Mouse (Mus musculus) thymus, postnatal 14 days (tissue): ENCODE results near the gene Hdac9.

Experiments
- DNase-seq: peaks from one replicate; pipeline ENCODE4 v3.0.0; 2021

The Hdac9 gene

DNA sequence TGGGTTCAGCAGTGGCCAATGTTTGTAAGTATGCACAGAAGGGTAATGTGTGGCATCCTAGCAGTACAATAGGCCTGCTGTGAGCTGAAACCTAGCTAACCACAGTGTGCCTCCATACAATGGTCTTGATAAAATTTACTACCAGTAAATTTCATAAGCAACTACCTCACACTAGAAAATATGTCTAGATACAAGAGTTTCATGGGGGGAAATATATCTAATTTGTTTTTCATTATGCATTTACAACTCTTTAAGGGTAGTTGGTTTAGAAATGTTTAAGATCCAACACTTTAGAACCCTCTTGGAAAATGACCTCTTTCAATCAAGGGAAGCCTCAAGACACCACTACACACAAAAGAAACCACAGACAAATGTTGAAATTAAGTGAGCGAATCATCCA, 589.8 kb downstream of the Hdac9 start:
- no peak for DNase-seq

DNA sequence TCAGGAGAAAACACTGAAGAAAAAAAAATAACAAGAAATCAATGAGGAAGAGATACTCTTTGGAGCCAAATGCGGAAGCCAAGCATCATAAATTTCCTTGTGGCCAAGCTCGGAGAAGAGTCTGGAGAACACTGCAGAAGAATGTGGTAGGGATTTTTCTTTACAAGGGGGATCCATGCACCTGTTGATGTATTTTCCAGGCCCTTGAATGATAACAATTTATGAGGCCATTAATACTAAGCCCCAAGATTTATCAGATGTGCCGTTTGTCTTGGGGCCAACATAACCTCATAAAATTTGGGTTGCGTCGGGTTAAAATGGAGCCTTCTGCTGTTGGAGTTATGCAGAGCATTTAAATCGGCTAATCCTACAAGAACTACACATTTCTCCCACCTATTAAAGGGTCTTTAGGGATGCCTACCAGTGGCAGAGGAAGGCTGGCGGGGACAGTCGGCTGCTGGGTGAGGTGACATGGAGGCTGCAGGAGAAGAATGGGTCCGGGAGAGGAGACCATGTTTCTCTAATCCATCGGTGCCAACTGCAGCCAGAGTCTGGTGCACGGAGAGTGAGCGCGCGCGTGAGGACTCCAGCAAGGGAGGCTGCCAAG, 604.7 kb downstream of the Hdac9 start:
- DNase-seq: no peak

- no peak for DNase-seq
Observed at GRCm38 (mm10) chr12:34305453-34305852, 611.4 kb downstream of the Hdac9 start.

- DNase-seq: no peak
Observed at GRCm38 (mm10) chr12:34292346-34292745, 624.5 kb downstream of the Hdac9 start.

- DNase-seq: no peak
Observed at GRCm38 (mm10) chr12:34287218-34287617, 629.7 kb downstream of the Hdac9 start.

DNA sequence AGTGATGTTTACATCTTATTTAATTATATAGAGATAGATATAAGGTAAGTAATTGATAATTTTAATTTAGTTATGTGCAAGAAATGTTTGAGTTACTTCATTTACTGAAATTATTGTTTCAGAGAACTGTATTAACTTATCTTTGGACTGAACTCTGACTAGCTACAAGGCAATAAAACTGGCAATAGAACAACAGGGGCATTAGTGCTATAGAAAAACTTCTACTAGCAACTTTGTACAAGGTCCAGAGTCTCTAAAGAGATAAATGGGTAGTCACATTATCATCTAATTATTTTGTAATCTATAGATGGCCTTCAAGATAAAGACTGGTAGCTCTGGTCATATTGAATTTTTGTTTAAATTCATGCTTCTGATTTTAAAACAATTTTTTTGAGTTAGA, 632.0 kb downstream of the Hdac9 start:
- DNase-seq: no peak

DNA sequence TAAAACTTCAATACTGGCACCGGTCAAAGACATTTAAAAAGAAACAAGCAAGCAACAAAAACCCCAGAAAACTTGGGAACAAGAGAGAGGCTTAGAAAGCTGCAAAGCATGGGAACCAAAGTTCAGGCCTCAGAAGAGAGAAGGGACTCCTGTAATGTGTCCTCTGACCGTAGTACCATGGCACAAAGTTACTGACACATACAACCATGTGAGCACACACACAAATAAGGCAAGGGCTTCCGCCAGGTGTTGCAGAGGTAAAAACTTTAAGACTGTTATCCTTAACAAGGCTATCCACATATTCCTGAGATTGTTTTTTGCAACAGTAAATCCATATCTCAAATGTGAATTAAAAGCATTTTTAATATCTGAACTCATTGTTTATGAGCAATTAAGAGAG, 632.5 kb downstream of the Hdac9 start:
- no peak for DNase-seq

DNA sequence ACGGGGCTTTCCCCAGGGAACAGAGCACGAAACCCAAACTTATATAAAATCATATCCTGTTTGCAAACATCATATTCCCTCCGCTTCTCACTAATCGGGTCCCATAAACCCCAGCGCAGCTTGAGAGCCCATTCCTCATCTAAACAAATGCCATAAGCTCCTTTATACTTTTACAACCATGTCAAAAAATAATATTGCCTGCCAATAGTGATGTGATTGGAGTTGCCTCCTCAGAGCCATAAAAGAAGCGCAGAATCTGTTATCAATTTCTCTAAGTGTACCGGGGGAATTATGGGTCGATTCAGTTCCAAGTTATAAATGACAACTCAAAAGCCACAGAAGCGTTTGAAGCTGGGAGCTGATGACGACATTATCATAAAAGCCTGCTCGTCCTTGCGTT, 638.1 kb downstream of the Hdac9 start:
- DNase-seq: no peak

- DNase-seq: no peak
Observed at GRCm38 (mm10) chr12:34273816-34274215, 643.1 kb downstream of the Hdac9 start.

GRCm38 (mm10) chr12:34270096-34270495, 646.8 kb downstream of the Hdac9 start:
- no peak for DNase-seq

- no peak for DNase-seq
Observed at GRCm38 (mm10) chr12:34269472-34270040, 647.3 kb downstream of the Hdac9 start.

- DNase-seq: no peak
Observed at GRCm38 (mm10) chr12:34259651-34260050, 657.2 kb downstream of the Hdac9 start.

GRCm38 (mm10) chr12:34249160-34249559, 667.7 kb downstream of the Hdac9 start:
- DNase-seq: no peak

- peak; percentile 30 for DNase-seq
Observed at GRCm38 (mm10) chr12:34248193-34249121, 668.4 kb downstream of the Hdac9 start.

DNA sequence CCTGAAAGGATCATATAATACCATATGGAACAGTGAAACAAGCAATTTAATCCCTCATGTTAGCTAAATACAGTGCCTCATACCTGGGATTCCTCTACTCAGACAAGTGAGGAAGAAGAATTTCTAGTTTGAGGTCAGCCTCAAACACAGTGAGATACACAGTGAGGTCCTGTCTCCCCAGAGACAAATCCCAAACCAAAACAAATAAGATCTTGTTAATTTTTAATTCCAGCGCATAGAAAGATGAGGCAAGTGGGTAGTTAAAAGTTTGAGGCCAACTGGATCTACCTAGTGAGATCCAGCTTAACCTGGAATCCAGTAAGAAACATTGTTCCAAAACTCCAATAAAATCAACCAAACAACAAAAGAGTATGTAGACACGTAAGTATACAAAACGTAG, 678.1 kb downstream of the Hdac9 start:
- no peak for DNase-seq

GRCm38 (mm10) chr12:34231621-34232150, 685.2 kb downstream of the Hdac9 start:
- DNase-seq: no peak

GRCm38 (mm10) chr12:34224505-34224904, 692.4 kb downstream of the Hdac9 start:
- no peak for DNase-seq

- DNase-seq: no peak
Observed at GRCm38 (mm10) chr12:34221014-34221413, 695.9 kb downstream of the Hdac9 start.

DNA sequence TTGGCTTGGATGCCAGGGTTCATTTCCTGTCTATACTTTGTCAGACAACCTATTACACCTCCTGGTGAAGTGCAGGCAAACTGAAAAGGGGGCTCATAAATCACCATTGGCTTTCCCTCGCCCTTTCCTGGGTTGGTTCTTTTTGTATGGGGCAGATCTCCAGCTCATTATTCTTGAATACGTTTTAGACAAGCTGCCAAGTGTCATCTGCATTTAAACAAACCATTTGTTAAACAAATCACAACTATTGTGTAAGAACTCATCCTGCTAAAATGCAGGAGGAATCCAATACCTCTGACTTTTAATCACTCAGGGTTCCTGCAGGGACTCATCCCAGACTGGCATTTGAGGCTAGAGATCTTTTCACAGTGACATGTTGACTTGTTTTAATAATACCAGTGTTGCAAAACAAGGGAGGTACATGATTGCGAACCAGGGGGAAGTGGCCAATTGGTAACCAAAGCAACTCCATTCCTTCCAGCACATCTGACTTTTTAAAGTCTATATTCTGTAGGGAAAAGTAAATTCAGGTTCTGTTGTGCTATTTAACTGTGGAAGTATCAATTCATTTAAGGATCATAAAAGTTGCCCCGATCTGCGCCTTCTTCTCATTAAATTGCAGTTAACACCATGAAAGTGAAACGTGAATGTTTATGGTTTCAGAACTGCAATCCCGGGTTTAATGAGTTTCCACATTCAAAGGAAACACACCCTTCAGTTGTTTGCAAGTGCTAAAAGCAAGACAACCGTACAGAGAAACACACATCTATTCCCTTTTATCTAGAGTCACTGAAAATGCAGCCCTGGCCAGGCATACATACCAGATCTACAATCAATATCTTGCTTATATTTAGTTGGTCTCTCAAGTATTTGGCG, 696.6 kb downstream of the Hdac9 start:
- DNase-seq: no peak

DNA sequence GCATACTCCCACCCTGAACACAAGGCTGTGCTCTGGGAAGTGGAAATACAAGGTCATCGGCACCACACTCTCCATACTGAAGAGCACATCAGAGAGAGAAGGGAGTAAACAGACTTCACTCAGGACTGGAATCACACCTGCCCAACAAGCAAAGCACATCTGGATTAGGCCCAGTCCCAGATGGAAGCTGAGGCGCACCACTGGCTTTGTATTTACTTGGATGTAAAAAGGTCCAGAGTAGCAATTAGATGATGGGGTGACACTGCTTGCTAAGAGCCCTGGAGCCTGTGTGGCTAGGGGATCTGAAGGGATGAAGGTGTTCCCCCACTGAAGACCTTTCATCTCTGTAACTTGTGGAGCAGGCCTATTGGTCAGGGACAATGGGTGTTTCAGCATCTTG, 698.3 kb downstream of the Hdac9 start:
- no peak for DNase-seq

DNA sequence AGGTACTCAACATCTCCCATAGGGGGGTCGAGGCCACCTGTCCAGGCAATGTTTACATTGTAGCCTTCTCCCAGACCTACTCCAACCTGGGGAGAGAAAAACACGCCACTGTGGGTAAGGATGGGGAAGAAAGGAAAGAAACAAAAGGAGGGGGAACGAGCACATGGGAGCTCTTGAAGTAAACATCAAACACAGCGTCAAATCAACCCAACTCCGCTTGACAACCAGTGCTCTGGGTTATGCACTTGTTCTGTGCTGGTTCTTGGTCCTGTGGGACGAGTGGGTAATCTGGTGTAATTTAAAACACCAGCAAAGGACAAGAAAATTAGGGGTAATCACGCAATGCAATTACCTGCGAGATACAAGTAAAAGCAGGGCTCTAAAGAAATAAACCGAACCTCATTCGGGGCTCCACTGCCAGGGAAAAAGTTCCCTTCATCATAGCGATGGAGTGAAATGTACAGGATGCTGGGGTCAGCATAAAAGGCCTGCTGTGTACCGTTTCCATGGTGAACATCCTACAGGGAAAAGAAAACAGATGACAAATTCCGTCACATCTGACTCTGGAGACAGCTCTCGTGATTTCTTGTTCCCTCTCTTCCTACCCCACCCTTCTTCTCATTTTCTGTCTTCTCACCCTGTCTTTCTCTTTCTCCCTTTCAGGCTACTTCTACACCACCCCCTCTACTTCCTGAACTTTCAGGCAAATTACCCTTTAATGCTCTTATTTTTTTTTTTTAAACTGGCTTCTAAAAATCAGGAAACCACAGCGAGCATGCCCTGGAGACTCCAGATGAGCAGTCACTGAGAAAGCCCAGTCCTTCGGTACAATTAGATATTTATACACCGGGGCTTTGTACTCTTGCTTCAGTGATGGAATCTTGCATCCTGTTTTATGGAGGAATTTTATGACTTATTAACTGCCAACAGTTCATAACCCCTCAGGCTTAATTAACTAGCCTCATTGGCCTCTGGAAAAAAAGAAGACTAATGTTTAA, 701.6 kb downstream of the Hdac9 start:
- DNase-seq: no peak
